Mouse (Mus musculus): Measurements from ENCODE around the gene Olfr449.

GRCm38 (mm10) chr6:42794982-42795381 lies 39.2 kb upstream of the Olfr449 start:
- no peak for TF ChIP-seq GATA1 (IDR thresholded peaks at IDR 0.05; ENCODE audit: borderline replicate concordance, low read length)
- TF ChIP-seq FLI1 (IDR thresholded peaks at IDR 0.05; ENCODE audit: low read length): no peak
